Mouse (Mus musculus): ENCODE results near the gene Vps25.

DNA sequence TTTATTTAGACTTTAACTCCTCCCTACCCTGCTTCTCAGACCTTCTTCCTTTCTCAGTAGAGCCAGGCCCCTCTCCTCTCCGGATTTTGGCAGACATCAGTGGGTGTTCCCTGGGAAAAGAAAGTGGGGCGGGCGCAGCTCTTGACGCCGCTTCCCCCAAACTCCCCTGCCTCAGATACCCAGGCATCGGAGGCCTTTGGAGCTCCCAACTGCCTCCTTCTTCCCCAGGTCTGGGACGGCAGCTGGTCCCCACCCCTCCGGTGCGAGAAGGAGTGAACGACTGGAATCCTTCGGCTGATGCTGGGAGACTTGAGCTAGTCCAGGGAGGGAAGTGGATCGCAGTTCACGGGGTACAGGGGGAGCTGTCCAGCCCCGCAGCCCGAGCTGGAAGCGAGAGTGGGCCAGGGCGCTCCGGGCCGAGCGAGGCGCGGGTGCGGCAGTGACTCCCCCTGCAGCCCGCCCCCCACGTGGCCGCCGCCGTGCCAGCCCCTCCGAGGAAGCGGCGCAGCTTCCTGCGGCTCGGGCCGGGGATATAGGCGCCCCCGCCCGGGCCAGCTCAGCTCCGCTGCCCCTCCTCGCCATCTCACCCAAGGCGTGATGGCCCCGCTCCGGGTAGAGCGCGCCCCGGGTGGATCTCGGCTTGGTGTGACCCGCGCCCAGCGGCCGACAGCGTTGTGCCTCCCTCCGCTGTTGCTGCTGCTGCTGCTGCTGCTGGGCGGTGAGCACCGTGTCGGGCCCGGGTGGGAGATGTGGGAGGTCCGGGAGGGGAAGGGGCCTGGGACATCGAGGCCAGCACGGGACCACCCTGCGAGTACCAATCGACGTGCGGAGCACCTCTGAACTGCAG is 7.4 kb upstream of the Vps25 start, which contains the start of gene Ramp2:
- TF ChIP-seq POLR2A (IDR thresholded peaks at IDR 0.05; ENCODE audit: borderline replicate concordance, low read depth, low read length): no peak
- no peak for TF ChIP-seq CTCF (IDR thresholded peaks at IDR 0.05; ENCODE audit: low read depth, low read length)

Measured in bone marrow macrophage, adult 2 months (primary cell).